Mouse (Mus musculus) MEL (cell line): ENCODE results near the gene Nanos2.

Experiments used
- CHD1 ChIP-seq: IDR thresholded peaks from 2 replicates; pipeline ENCODE4 v1.6.1; 2012; ENCODE audit warnings: low read depth, mild to moderate bottlenecking, inconsistent platforms, low read length, improper control_type of control experiment
- CTCF ChIP-seq, 3 experiments: IDR thresholded peaks in 2 of 3; conservative IDR thresholded peaks in 1 of 3; 2 replicates each; pipeline ENCODE4 v1.5.1; 2011 to 2012; ENCODE audit warnings: low read length in 3 of 3, low read depth in 2 of 3, mild to moderate bottlenecking in 2 of 3, improper control_type of control experiment in 1 of 3, inconsistent platforms in 1 of 3, mixed read lengths in 1 of 3, moderate library complexity in 1 of 3; ENCODE audit not compliant: control insufficient read depth in 1 of 3, insufficient read depth in 1 of 3, poor library complexity in 1 of 3, severe bottlenecking in 1 of 3
- MXI1 ChIP-seq: IDR thresholded peaks from 2 replicates; pipeline ENCODE4 v1.6.1; 2011; ENCODE audit warnings: mild to moderate bottlenecking, low read depth, low read length, improper control_type of control experiment
- RAD21 ChIP-seq: IDR thresholded peaks from 2 replicates; pipeline ENCODE4 v1.6.1; 2011; ENCODE audit warnings: mild to moderate bottlenecking, low read depth, low read length, improper control_type of control experiment
- RCOR1 ChIP-seq: IDR thresholded peaks from 2 replicates; pipeline ENCODE4 v1.6.1; 2012; ENCODE audit warnings: low read depth, mild to moderate bottlenecking, inconsistent platforms, low read length, improper control_type of control experiment

GRCm38 (mm10) chr7:19001807-19002085 is 14.5 kb downstream of the Nanos2 start:
- TF ChIP-seq RCOR1 (no peak), CTCF (IDR thresholded peaks at IDR 0.05 in 2 of 3, conservative IDR thresholded peaks at IDR 0.05 in 1 of 3; ENCODE audit: control insufficient read depth in 1 of 3, insufficient read depth in 1 of 3, low read depth in 2 of 3, low read length in 3 of 3, poor library complexity in 1 of 3, severe bottlenecking in 1 of 3) (no peak), MXI1 (no peak), RAD21 (no peak), CHD1 (0 out of 2 replicates have a peak, but pooled peaks have one; percentile 60)
